20 mouse cellular contexts compared by ENCODE assay signal in genomic region chr1:34653963-34654644, GRCm38 (mm10).
DNase-seq lines count a peak whose midpoint lies in the region; ATAC-seq lines count a peak whose summit lies in the region.
"Had no signal": no experiment of that assay in that cellular context is flagged by ENCODE, and none has a peak within 500 bp of the region (broad histone marks: within the 10 kb centered on the region; RNA-seq: fewer than 3 reads in every experiment).

No protein-coding gene starts in this region.

- H3K9ac ChIP-seq in midbrain, embryonic 11.5 days (ENCODE audit: low read length), result no peak overlapping the region
- H3K9ac ChIP-seq: embryonic facial prominence, embryonic 12.5 days; forebrain, postnatal 0 days; limb, embryonic 13.5 days; liver, embryonic 13.5 days; midbrain, embryonic 13.5 days had no signal

- no peak overlapping the region for H3K4me2 ChIP-seq in midbrain, embryonic 11.5 days
- H3K4me2 ChIP-seq: embryonic facial prominence, embryonic 12.5 days; limb, embryonic 13.5 days; liver, embryonic 13.5 days; midbrain, embryonic 13.5 days had no signal

- no peak overlapping the region for H3K27ac ChIP-seq in midbrain, embryonic 11.5 days (ENCODE audit: low read depth, low read length)
- H3K27ac ChIP-seq: embryonic facial prominence, embryonic 12.5 days; heart, embryonic 10.5 days; hindbrain, postnatal 0 days; limb, embryonic 13.5 days; liver, embryonic 13.5 days; midbrain, embryonic 13.5 days had no signal

- no peaks in the 10 kb centered on the region for H3K4me1 ChIP-seq in midbrain, embryonic 11.5 days (ENCODE audit: control insufficient read depth, insufficient read depth, low read length)
- H3K4me1 ChIP-seq: embryonic facial prominence, embryonic 12.5 days; heart, embryonic 10.5 days; limb, embryonic 13.5 days; liver, embryonic 13.5 days; midbrain, embryonic 13.5 days had no signal

- H3K36me3 ChIP-seq in midbrain, embryonic 11.5 days (ENCODE audit: control insufficient read depth, insufficient read depth, low read length), result no peaks in the 10 kb centered on the region
- H3K36me3 ChIP-seq: embryonic facial prominence, embryonic 12.5 days; heart, embryonic 10.5 days; limb, embryonic 13.5 days; liver, embryonic 13.5 days; midbrain, embryonic 13.5 days had no signal

- ATAC-seq in midbrain, embryonic 11.5 days (ENCODE audit: low FRiP score), result no peak
- ATAC-seq: forebrain, postnatal 0 days; hindbrain, postnatal 0 days; intestine, embryonic 16.5 days; midbrain, embryonic 13.5 days had no signal

- H3K9me3 ChIP-seq in midbrain, embryonic 11.5 days (ENCODE audit: control insufficient read depth, low read length), result no peaks in the 10 kb centered on the region
- H3K9me3 ChIP-seq: embryonic facial prominence, embryonic 12.5 days; heart, embryonic 10.5 days; limb, embryonic 13.5 days; liver, embryonic 13.5 days had no signal

- 85% methylated on average over 10 of the region's 10 CpGs for WGBS in midbrain, embryonic 11.5 days

- DNase-seq in cerebellum, postnatal 25 days, result peak; percentile 41 to 63
- DNase-seq in cerebellum, adult 11-12 months, result no peak
- peak; percentile 64 to 84 for DNase-seq in layer of hippocampus, adult 18-20 months (ENCODE audit: low spot score in 2 of 2)
- no peak for DNase-seq in layer of hippocampus, postnatal 10 days (ENCODE audit: low spot score in 2 of 2)
- peak; percentile 44 to 54 for DNase-seq in right cerebral cortex, adult 2 months (ENCODE audit: low spot score in 2 of 2)
- DNase-seq in right cerebral cortex, postnatal 10 days (ENCODE audit: low spot score in 2 of 2), result no peak
- DNase-seq in telencephalon, adult 2 months (ENCODE audit: low read depth, low spot score), result peak; percentile 51
- no peak for DNase-seq in midbrain, embryonic 11.5 days (ENCODE audit: low spot score, missing footprints)
- DNase-seq: adrenal gland, postnatal 25 days; cerebellum, adult 11 months; forebrain, postnatal 0 days; kidney, postnatal 25 days; liver, embryonic 13.5 days; lung, adult 2 months had no signal

- H3K4me3 ChIP-seq in midbrain, embryonic 11.5 days (ENCODE audit: low read depth, low read length), result no peak overlapping the region
- H3K4me3 ChIP-seq: embryonic facial prominence, embryonic 12.5 days; heart, embryonic 10.5 days; limb, embryonic 13.5 days; liver, embryonic 13.5 days; midbrain, embryonic 13.5 days had no signal

- no peaks in the 10 kb centered on the region for H3K27me3 ChIP-seq in midbrain, embryonic 11.5 days (ENCODE audit: control insufficient read depth, insufficient read depth, low read length)
- H3K27me3 ChIP-seq: embryonic facial prominence, embryonic 12.5 days; limb, embryonic 13.5 days; liver, embryonic 13.5 days had no signal

Comparison
In these comparisons a context has a peak if more than half of its experiments do, and no peak if none do; other contexts are left out.
1. DNase-seq: peak in cerebellum, postnatal 25 days (2 of 2), layer of hippocampus, adult 18-20 months (2 of 2), right cerebral cortex, adult 2 months (2 of 2) and telencephalon, adult 2 months (single experiment); none in cerebellum, adult 11-12 months (single experiment), layer of hippocampus, postnatal 10 days (0 of 2), right cerebral cortex, postnatal 10 days (0 of 2) and midbrain, embryonic 11.5 days (single experiment).